Mouse (Mus musculus) thymus, postnatal 4 days (tissue): ENCODE data around the gene Sipa1l2.
A peak's percentile ranks its signal among the peaks of the same experiment; 100 is the strongest.
"Not testable (repeated sequence)": the region's sequence is repeated elsewhere in the genome, so short reads cannot be mapped to it uniquely, and the experiment has no call there.

Experiments used
- DNase-seq: peaks from one replicate; pipeline ENCODE4 v3.0.0; 2021

The Sipa1l2 gene

GRCm38 (mm10) chr8:125447543-125447942 lies 122.1 kb downstream of the Sipa1l2 start:
- no peak for DNase-seq

- DNase-seq, result no peak
Observed at GRCm38 (mm10) chr8:125446236-125446635, 123.4 kb downstream of the Sipa1l2 start.

- DNase-seq, result no peak
Observed at GRCm38 (mm10) chr8:125445225-125445609, 124.4 kb downstream of the Sipa1l2 start.

GRCm38 (mm10) chr8:125444457-125445224 lies 125.0 kb downstream of the Sipa1l2 start:
- DNase-seq, result no peak

GRCm38 (mm10) chr8:125435320-125436100 lies 134.1 kb downstream of the Sipa1l2 start:
- DNase-seq, result peak; percentile 51

GRCm38 (mm10) chr8:125434151-125434550 lies 135.5 kb downstream of the Sipa1l2 start:
- DNase-seq, result peak; percentile 54

- DNase-seq, result no peak
Observed at GRCm38 (mm10) chr8:125431321-125431720, 138.3 kb downstream of the Sipa1l2 start.

GRCm38 (mm10) chr8:125430796-125431195 lies 138.8 kb downstream of the Sipa1l2 start:
- peak; percentile 62 for DNase-seq

- DNase-seq, result peak; percentile 45
Observed at GRCm38 (mm10) chr8:125428979-125429690, 140.5 kb downstream of the Sipa1l2 start.

- DNase-seq, result no peak
Observed at GRCm38 (mm10) chr8:125423861-125424260, 145.7 kb downstream of the Sipa1l2 start.

GRCm38 (mm10) chr8:125419202-125419830 lies 150.3 kb downstream of the Sipa1l2 start:
- no peak for DNase-seq

- DNase-seq, result no peak
Observed at GRCm38 (mm10) chr8:125416146-125416545, 153.5 kb downstream of the Sipa1l2 start.

GRCm38 (mm10) chr8:125414651-125415050 lies 155.0 kb downstream of the Sipa1l2 start:
- DNase-seq, result no peak

- no peak for DNase-seq
Observed at GRCm38 (mm10) chr8:125413001-125413909, 156.4 kb downstream of the Sipa1l2 start.

- DNase-seq, result no peak
Observed at GRCm38 (mm10) chr8:125410646-125411045, 159.0 kb downstream of the Sipa1l2 start.

GRCm38 (mm10) chr8:125407672-125408071 lies 161.9 kb downstream of the Sipa1l2 start:
- no peak for DNase-seq

- no peak for DNase-seq
Observed at GRCm38 (mm10) chr8:125406453-125406852, 163.2 kb downstream of the Sipa1l2 start.

GRCm38 (mm10) chr8:125401350-125401749 lies 168.3 kb downstream of the Sipa1l2 start:
- no peak for DNase-seq

GRCm38 (mm10) chr8:125397981-125398380 lies 171.6 kb downstream of the Sipa1l2 start:
- DNase-seq, result no peak

GRCm38 (mm10) chr8:125395682-125396081 lies 173.9 kb downstream of the Sipa1l2 start:
- DNase-seq, result not testable (repeated sequence)

- DNase-seq, result no peak
Observed at GRCm38 (mm10) chr8:125395032-125395431, 174.6 kb downstream of the Sipa1l2 start.

- no peak for DNase-seq
Observed at GRCm38 (mm10) chr8:125391685-125392084, 177.9 kb downstream of the Sipa1l2 start.
